Mouse (Mus musculus) forebrain, embryonic 11.5 days (tissue): Measurements from ENCODE around the gene Ip6k1. TPM values are rescaled to one million over a fixed set of nuclear protein-coding genes. Genes with fewer than 3 reads are reported as not detected.

ENCODE experiments used
- ATAC-seq: fragments of 200-750 bp; cut with Nextera tagmentation; replicated peaks from 2 replicates; pipeline ENCODE4 v1.8.0; 2017; ENCODE audit warnings: moderate TSS enrichment; ENCODE audit not compliant: low FRiP score
- DNase-seq: peaks from one replicate; pipeline ENCODE4 v3.0.0-alpha.2; 2017; ENCODE audit warnings: low spot score
- H3K27ac ChIP-seq: fragments of 300-500 bp; sonication (generic); 2 replicates; pipeline ENCODE4 v1.5.1; 2014; ENCODE audit warnings: low read depth, low read length
- H3K27me3 ChIP-seq: fragments of 300-500 bp; sonication (generic); 2 replicates; pipeline ENCODE4 v1.6.1; 2014; ENCODE audit warnings: mild to moderate bottlenecking, low read length, mixed read lengths; ENCODE audit not compliant: control insufficient read depth, insufficient read depth
- H3K36me3 ChIP-seq: fragments of 300-500 bp; sonication (generic); 2 replicates; pipeline ENCODE4 v1.6.1; 2014; ENCODE audit warnings: mild to moderate bottlenecking, low read length, moderate library complexity, mixed read lengths; ENCODE audit not compliant: control insufficient read depth, insufficient read depth
- H3K4me1 ChIP-seq: fragments of 300-500 bp; sonication (generic); replicated peaks from 2 replicates; pipeline ENCODE4 v1.6.1; 2014; ENCODE audit warnings: low read length, mixed read lengths; ENCODE audit not compliant: control insufficient read depth, insufficient read depth
- H3K4me2 ChIP-seq: fragments of 300-500 bp; sonication (generic); 2 replicates; pipeline ENCODE4 v1.6.1; 2014; ENCODE audit warnings: low read depth, mild to moderate bottlenecking, low read length, moderate library complexity, mixed read lengths; ENCODE audit not compliant: severe bottlenecking
- H3K4me3 ChIP-seq: fragments of 300-500 bp; sonication (generic); 2 replicates; pipeline ENCODE4 v1.5.1; 2014; ENCODE audit warnings: low read depth, low read length
- H3K9ac ChIP-seq: fragments of 300-500 bp; sonication (generic); 2 replicates; pipeline ENCODE4 v1.6.1; 2014; ENCODE audit warnings: low read length
- H3K9me3 ChIP-seq: fragments of 300-500 bp; sonication (generic); 2 replicates; pipeline ENCODE4 v1.6.1; 2016; ENCODE audit warnings: low read length, mixed read lengths; ENCODE audit not compliant: control insufficient read depth
- WGBS: fragments of 180-500 bp; shearing (Covaris S2); extraction: QIAGEN DNeasy Blood & Tissue Kit; methylation state at CpG from one replicate; pipeline ENCODE4 v1.1.7; 2014; 5-methylcytosine and 5-hydroxymethylcytosine counted together
- polyA plus RNA-seq: library from polyadenylated mRNA; unstranded; fragments of >200 nt; fragmentation: Nextera tagmentation; extraction: Ambion mirVana; gene quantifications from 2 replicates; pipeline ENCODE4 v1.2.1, GENCODE M21; 2014

The Ip6k1 gene
- polyA plus RNA-seq, 1 experiment from 2014 or later: 43.3 TPM

DNA sequence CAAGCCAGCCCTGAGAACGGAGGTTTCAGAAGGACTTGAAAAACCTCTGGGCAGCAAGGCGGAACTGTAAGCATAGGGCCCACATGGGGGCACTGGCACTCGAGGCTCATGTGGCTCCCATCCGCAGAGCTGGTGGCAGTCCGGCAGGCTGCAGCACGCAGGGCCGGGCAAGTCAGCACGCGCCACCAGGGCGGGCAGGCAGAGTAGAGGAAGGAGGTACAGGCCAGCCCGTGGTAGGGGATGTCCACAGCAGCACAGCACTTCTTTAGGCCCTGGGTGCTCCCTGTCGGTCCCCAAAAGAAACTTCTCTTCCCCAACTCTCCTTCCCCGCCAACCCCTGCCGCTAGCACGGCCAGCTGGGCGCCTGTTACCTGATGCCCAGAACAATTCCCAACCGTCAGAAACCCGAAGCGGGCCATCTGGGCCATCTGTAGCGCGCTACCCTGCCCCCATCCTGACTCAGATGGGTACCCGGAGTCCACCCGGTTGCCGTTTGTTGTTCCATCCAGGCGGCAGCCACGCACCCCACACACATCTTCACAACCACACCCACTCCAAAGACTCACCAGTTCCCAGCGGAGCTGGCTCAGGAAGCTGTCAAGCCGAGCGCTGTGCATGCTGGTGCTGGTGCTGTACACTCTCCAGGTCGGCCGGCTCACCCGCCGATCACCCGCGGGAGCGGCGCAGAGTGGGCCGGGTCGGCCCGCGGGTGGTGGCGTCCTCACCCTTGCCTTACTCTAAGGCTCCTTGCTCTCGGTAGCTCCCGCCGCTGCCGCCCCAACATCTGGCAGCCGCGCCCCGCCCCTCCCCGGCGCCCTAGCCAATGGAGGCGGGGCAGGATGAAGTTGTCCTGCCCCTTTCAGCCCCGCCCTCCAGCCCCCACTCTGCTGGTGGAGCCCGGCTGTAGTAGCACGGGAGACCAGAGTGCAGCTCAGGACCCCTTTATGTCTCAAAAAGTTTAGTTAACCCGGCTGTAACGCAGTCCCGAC, 16.9 kb upstream of the Ip6k1 start, which contains the start of gene Inka1:
Gene Inka1 (minus strand): TSS at position 749 of the 989 bp plus-strand sequence.
- Histone ChIP-seq H3K27me3 (peaks cover 15% of the 10 kb centered on the region), H3K4me2 (peak within 1 kb of the TSS; percentile 84), H3K4me3 (peak within 1 kb of the TSS; percentile 53), H3K9ac (peak within 1 kb of the TSS; percentile 55), H3K27ac (peak within 1 kb of the TSS; percentile 41), H3K36me3 (no peaks in the 10 kb centered on the region), H3K4me1 (peaks cover 14% of the 10 kb centered on the region; the same call in 1 of the 2 replicates), H3K9me3 (no peaks in the 10 kb centered on the region)
- ATAC-seq (peak; percentile 83), DNase-seq (peak; percentile 92)
- WGBS: under 1% methylated on average over 58 of the region's 58 CpGs

DNA sequence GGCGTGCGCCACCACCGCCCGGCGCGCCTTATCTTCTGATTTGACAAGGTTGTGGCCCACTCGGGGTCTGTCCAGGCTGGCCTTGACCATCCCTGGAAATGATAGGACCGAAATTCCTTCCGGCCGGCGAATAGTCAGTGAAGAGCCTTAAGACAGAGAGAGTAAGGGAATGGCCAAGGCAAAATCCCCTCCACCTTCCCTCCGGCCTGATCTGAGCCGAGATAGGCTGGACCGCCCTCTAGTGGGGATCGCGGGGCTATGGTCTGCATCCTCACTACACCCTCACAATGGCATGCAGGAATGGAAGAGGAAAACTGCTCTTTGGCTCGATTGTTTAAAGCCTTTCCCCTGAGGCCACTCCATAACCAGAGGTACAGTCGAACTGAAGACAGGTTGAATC, 15.9 kb upstream of the Ip6k1 start:
- 7% methylated on average over 18 of the region's 18 CpGs for WGBS

DNA sequence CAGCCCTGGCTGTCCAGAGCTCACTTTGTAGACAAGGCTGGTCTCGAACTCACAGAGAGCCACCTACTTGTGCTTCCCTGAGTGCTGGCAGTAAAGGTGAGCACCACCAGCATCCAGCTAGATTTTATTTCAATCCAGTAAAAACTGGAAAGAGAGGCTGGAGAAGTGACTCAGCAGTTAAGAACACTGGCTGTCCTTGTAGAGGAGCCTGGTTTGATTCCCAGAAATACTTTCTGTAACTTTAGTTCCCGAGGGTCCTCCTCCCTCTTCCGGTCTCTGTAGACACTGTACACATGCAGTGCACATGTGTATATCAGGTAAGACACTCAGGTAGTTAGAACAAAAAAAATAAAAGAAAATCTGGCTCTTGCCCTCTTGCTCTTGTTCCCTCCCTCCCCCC, 14.4 kb upstream of the Ip6k1 start:
- DNase-seq (no peak), ATAC-seq (no peak)
- Histone ChIP-seq H3K4me1 (peaks cover 10% of the 10 kb centered on the region; the same call in 1 of the 2 replicates), H3K9me3 (no peaks in the 10 kb centered on the region), H3K9ac (no peak overlapping the region), H3K27me3 (peaks cover 15% of the 10 kb centered on the region), H3K4me3 (no peak overlapping the region), H3K36me3 (no peaks in the 10 kb centered on the region), H3K4me2 (no peak overlapping the region), H3K27ac (no peak overlapping the region)
- 71% methylated on average over 3 of the region's 3 CpGs for WGBS

More for the DNA sequence above, 15.9 kb upstream of the Ip6k1 start:
- H3K36me3 ChIP-seq: no peaks in the 10 kb centered on the region
- no peak overlapping the region for H3K9ac ChIP-seq
- no peaks in the 10 kb centered on the region for H3K9me3 ChIP-seq
- peak; percentile 73 for ATAC-seq
- peak overlapping the region; percentile 53 for H3K4me3 ChIP-seq
- peaks cover 14% of the 10 kb centered on the region; the same call in 1 of the 2 replicates for H3K4me1 ChIP-seq
- H3K4me2 ChIP-seq: peak overlapping the region; percentile 84
- peaks cover 15% of the 10 kb centered on the region for H3K27me3 ChIP-seq
- DNase-seq: peak; percentile 90
- H3K27ac ChIP-seq: no peak overlapping the region

DNA sequence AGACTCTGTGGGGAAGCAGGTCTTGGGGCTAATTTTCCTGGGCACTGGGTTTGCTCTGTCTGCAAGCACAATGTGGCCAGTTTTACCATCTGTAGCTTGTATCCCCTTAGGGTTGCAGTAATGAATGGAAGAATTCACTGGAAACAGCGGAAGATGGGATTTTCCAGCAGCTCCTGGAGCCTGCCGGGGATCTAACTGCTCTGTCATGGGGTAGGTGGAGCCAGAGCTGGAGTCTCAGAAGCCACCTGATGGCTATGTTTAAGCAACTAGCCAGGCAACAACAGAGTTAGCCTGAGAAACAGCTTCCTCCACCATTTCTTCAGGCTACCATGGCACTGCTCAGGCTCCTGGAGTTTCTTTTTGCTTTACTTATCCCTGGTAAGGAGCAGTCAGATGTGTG, 10.1 kb upstream of the Ip6k1 start, which contains the start of gene Cdhr4:
Gene Cdhr4 (plus strand): TSS at position 301 of the 400 bp plus-strand sequence.
- Histone ChIP-seq H3K4me1 (0 out of 2 replicates have a peak, but pooled peaks cover 1% of the 10 kb centered on the region), H3K27ac (no peak within 1 kb of the TSS), H3K9me3 (no peaks in the 10 kb centered on the region), H3K36me3 (no peaks in the 10 kb centered on the region), H3K4me2 (no peak within 1 kb of the TSS), H3K9ac (no peak within 1 kb of the TSS), H3K4me3 (no peak within 1 kb of the TSS), H3K27me3 (no peaks in the 10 kb centered on the region)
- DNase-seq (no peak), ATAC-seq (no peak)
- WGBS: 69% methylated on average over 2 of the region's 2 CpGs

DNA sequence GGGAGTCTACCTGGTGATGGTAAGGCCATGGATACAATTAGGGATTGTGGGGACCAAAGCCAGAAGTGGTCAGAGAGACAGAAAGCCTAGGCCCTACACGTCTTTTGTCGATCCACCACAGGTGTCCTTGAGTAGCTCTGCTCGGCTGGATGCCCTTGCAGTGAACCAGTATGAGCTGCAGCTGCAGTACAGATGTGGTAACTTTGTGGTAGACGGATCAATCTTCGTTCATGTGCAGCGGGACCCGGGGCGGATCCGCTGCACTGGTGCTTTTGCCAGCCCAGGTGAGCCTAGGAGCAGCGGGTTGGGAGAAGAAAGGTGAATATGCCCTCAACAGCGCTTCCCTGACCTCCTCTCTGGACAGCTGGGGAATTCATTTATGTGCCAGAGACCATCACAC, 9.3 kb upstream of the Ip6k1 start:
- H3K27me3 ChIP-seq: no peaks in the 10 kb centered on the region
- no peak overlapping the region for H3K27ac ChIP-seq
- no peaks in the 10 kb centered on the region for H3K9me3 ChIP-seq
- H3K4me1 ChIP-seq: no peaks in the 10 kb centered on the region
- ATAC-seq: no peak
- 79% methylated on average over 11 of the region's 11 CpGs for WGBS
- DNase-seq: no peak
- H3K9ac ChIP-seq: no peak overlapping the region
- no peak overlapping the region for H3K4me3 ChIP-seq
- H3K4me2 ChIP-seq: no peak overlapping the region
- H3K36me3 ChIP-seq: no peaks in the 10 kb centered on the region

DNA sequence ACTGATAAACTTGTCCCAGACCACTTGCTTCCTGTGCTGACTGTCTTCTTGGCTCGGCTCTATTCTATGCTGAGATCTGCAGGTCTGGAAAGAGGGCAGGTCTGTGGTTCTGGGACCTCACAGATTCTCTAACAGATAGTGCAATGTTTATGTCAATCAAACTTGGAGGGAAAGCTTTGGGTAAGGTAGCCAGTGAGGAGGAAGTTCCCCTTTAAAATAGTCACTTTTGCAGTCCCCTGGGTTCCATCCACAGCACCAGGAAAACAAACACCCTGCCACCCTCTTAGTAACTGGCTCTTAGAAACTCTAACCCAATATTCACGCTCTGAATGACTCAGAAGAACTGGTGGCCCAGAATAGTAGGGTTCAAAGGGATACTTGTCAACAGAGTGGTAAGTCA, 7.8 kb upstream of the Ip6k1 start:
- Histone ChIP-seq H3K27ac (no peak overlapping the region), H3K4me3 (no peak overlapping the region), H3K27me3 (no peaks in the 10 kb centered on the region), H3K4me2 (no peak overlapping the region), H3K9me3 (no peaks in the 10 kb centered on the region), H3K9ac (no peak overlapping the region), H3K36me3 (no peaks in the 10 kb centered on the region), H3K4me1 (no peaks in the 10 kb centered on the region)
- 80% methylated on average over 2 of the region's 2 CpGs for WGBS
- ATAC-seq (no peak), DNase-seq (no peak)

DNA sequence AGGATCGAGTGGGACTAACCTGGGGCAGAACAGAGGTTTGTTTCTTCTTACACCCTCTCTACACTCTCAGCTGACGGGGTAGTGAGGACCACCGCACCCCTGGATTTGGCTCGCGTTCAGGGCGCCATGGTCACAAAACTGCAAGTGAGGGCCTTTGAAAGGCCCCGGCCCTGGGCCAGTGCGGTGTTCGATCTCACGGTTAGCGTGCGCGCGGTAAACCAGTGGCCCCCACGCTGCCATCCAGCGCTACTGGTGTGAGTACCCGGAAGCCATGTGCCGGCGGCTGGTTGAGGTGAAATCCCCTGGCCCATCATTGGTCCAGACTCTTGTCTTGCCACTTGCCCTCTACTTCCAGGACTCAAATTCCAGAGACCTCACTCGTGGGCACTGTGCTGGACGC, 6.8 kb upstream of the Ip6k1 start:
- no peaks in the 10 kb centered on the region for H3K9me3 ChIP-seq
- ATAC-seq: no peak
- no peak overlapping the region for H3K27ac ChIP-seq
- no peaks in the 10 kb centered on the region for H3K27me3 ChIP-seq
- no peak overlapping the region for H3K4me3 ChIP-seq
- H3K9ac ChIP-seq: no peak overlapping the region
- WGBS: 94% methylated on average over 21 of the region's 21 CpGs
- H3K36me3 ChIP-seq: no peaks in the 10 kb centered on the region
- no peak for DNase-seq
- H3K4me1 ChIP-seq: no peaks in the 10 kb centered on the region
- H3K4me2 ChIP-seq: no peak overlapping the region

DNA sequence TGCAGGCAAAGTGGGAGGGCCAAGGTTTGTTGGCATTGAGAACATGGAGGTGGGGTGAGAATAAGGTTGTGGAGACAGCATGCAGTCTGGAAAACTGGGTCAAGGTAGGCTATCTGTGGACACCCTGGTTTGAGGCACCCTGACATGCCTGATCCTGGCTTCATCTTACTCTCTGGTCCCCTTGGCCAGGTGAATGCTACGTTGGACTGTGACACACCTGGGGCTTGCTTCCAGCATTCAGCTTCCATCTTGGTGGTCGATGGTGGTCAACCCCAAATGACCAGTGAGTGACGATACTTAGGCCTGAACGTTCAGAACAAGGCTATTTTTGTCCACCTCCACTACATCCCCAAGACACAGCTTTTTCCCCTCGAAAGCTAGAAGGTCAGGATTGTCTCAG, 6.3 kb upstream of the Ip6k1 start, which contains the start of gene Gm20662:
Gene Gm20662 (plus strand): TSS at position 301 of the 400 bp plus-strand sequence.
- ATAC-seq (no peak), DNase-seq (no peak)
- Histone ChIP-seq H3K36me3 (no peaks in the 10 kb centered on the region), H3K4me1 (no peaks in the 10 kb centered on the region), H3K4me3 (no peak within 1 kb of the TSS), H3K9ac (no peak within 1 kb of the TSS), H3K27me3 (no peaks in the 10 kb centered on the region), H3K4me2 (no peak within 1 kb of the TSS), H3K27ac (no peak within 1 kb of the TSS), H3K9me3 (no peaks in the 10 kb centered on the region)
- WGBS: 92% methylated on average over 5 of the region's 5 CpGs
